Mouse (Mus musculus): ENCODE measurements at regions not wholly inside any gene's neighbourhood (a gene's known extent, or its start where the extent isn't known, plus 50 kb on each side); places are given as distances from the start of the nearest gene placed in this dataset.
"Not testable (repeated sequence)": the region's sequence is repeated elsewhere in the genome, so short reads cannot be mapped to it uniquely, and the experiment has no call there.

GRCm38 (mm10) chr13:57070479-57070878 lies 174.7 kb upstream of the Trpc7 start:
- Histone ChIP-seq H3K4me3 (ENCODE audit: low read depth, low read length) (no peak overlapping the region), H3K9me3 (ENCODE audit: control insufficient read depth, low read length) (no peaks in the 10 kb centered on the region), H3K9ac (replicated peaks; ENCODE audit: low read depth, low read length) (no peak overlapping the region), H3K4me2 (ENCODE audit: low read depth, low read length) (no peak overlapping the region), H3K27ac (ENCODE audit: low read depth, low read length) (no peak overlapping the region), H3K4me1 (ENCODE audit: control insufficient read depth, insufficient read depth, low read length) (no peaks in the 10 kb centered on the region), H3K27me3 (ENCODE audit: control insufficient read depth, insufficient read depth, low read length) (no peaks in the 10 kb centered on the region), H3K36me3 (ENCODE audit: control insufficient read depth, insufficient read depth, low read length) (no peaks in the 10 kb centered on the region)
- WGBS: 89% methylated on average over 5 of the region's 5 CpGs
- no peak for ATAC-seq (ENCODE audit: low read depth)

- no peak for ATAC-seq (ENCODE audit: low read depth)
Measured at GRCm38 (mm10) chr13:57061656-57062055, 165.9 kb upstream of the Trpc7 start.

GRCm38 (mm10) chr13:57061074-57061473 lies 165.3 kb upstream of the Trpc7 start:
- 33% methylated on average over 7 of the region's 7 CpGs for WGBS
- Histone ChIP-seq H3K4me2 (ENCODE audit: low read depth, low read length) (no peak overlapping the region), H3K9ac (replicated peaks; ENCODE audit: low read depth, low read length) (no peak overlapping the region), H3K27me3 (ENCODE audit: control insufficient read depth, insufficient read depth, low read length) (no peaks in the 10 kb centered on the region), H3K27ac (ENCODE audit: low read depth, low read length) (peak overlapping the region; percentile 55; the same call in 1 of the 2 replicates), H3K4me1 (ENCODE audit: control insufficient read depth, insufficient read depth, low read length) (peaks cover 10% of the 10 kb centered on the region; the same call in 1 of the 2 replicates), H3K9me3 (ENCODE audit: control insufficient read depth, low read length) (no peaks in the 10 kb centered on the region), H3K36me3 (ENCODE audit: control insufficient read depth, insufficient read depth, low read length) (no peaks in the 10 kb centered on the region), H3K4me3 (ENCODE audit: low read depth, low read length) (no peak overlapping the region)
- ATAC-seq (ENCODE audit: low read depth): peak; percentile 90

More at GRCm38 (mm10) chr13:57061656-57062055, 165.9 kb upstream of the Trpc7 start:
- Histone ChIP-seq H3K27me3 (ENCODE audit: control insufficient read depth, insufficient read depth, low read length) (no peaks in the 10 kb centered on the region), H3K9ac (replicated peaks; ENCODE audit: low read depth, low read length) (no peak overlapping the region), H3K9me3 (ENCODE audit: control insufficient read depth, low read length) (no peaks in the 10 kb centered on the region), H3K36me3 (ENCODE audit: control insufficient read depth, insufficient read depth, low read length) (no peaks in the 10 kb centered on the region), H3K4me3 (ENCODE audit: low read depth, low read length) (no peak overlapping the region), H3K4me1 (ENCODE audit: control insufficient read depth, insufficient read depth, low read length) (peaks cover 8% of the 10 kb centered on the region; the same call in 1 of the 2 replicates), H3K27ac (ENCODE audit: low read depth, low read length) (peak overlapping the region; percentile 55; the same call in 1 of the 2 replicates), H3K4me2 (ENCODE audit: low read depth, low read length) (no peak overlapping the region)
- WGBS: 78% methylated on average over 9 of the region's 9 CpGs

- H3K9me3 ChIP-seq (ENCODE audit: control insufficient read depth, low read length): no peaks in the 10 kb centered on the region
- H3K4me2 ChIP-seq (ENCODE audit: low read depth, low read length): no peak overlapping the region
- ATAC-seq (ENCODE audit: low read depth): peak; percentile 42; the same call in 1 of the 2 replicates
Measured at GRCm38 (mm10) chr13:57056786-57057185, 161.0 kb upstream of the Trpc7 start.

GRCm38 (mm10) chr13:57055409-57056195 lies 159.8 kb upstream of the Trpc7 start:
- peaks cover 7% of the 10 kb centered on the region for H3K4me1 ChIP-seq (ENCODE audit: control insufficient read depth, insufficient read depth, low read length)
- no peak overlapping the region for H3K9ac ChIP-seq (replicated peaks; ENCODE audit: low read depth, low read length)
- ATAC-seq (ENCODE audit: low read depth): peak; percentile 50; the same call in 1 of the 2 replicates
- 20% methylated on average over 12 of the region's 12 CpGs for WGBS
- no peaks in the 10 kb centered on the region for H3K36me3 ChIP-seq (ENCODE audit: control insufficient read depth, insufficient read depth, low read length)
- H3K4me3 ChIP-seq (ENCODE audit: low read depth, low read length): no peak overlapping the region
- H3K4me2 ChIP-seq (ENCODE audit: low read depth, low read length): no peak overlapping the region
- no peaks in the 10 kb centered on the region for H3K9me3 ChIP-seq (ENCODE audit: control insufficient read depth, low read length)
- no peaks in the 10 kb centered on the region for H3K27me3 ChIP-seq (ENCODE audit: control insufficient read depth, insufficient read depth, low read length)
- H3K27ac ChIP-seq (ENCODE audit: low read depth, low read length): peak overlapping the region; percentile 31; the same call in 1 of the 2 replicates

More at GRCm38 (mm10) chr13:57056786-57057185, 161.0 kb upstream of the Trpc7 start:
- Histone ChIP-seq H3K4me1 (ENCODE audit: control insufficient read depth, insufficient read depth, low read length) (peaks cover 13% of the 10 kb centered on the region), H3K4me3 (ENCODE audit: low read depth, low read length) (no peak overlapping the region), H3K9ac (replicated peaks; ENCODE audit: low read depth, low read length) (no peak overlapping the region), H3K36me3 (ENCODE audit: control insufficient read depth, insufficient read depth, low read length) (no peaks in the 10 kb centered on the region), H3K27ac (ENCODE audit: low read depth, low read length) (no peak overlapping the region; the same call in 1 of the 2 replicates), H3K27me3 (ENCODE audit: control insufficient read depth, insufficient read depth, low read length) (no peaks in the 10 kb centered on the region)
- 60% methylated on average over 15 of the region's 15 CpGs for WGBS

GRCm38 (mm10) chr13:57053361-57053760 lies 157.6 kb upstream of the Trpc7 start:
- Histone ChIP-seq H3K4me1 (ENCODE audit: control insufficient read depth, insufficient read depth, low read length) (peaks cover 7% of the 10 kb centered on the region), H3K27ac (ENCODE audit: low read depth, low read length) (no peak overlapping the region), H3K36me3 (ENCODE audit: control insufficient read depth, insufficient read depth, low read length) (no peaks in the 10 kb centered on the region), H3K4me3 (ENCODE audit: low read depth, low read length) (no peak overlapping the region), H3K9me3 (ENCODE audit: control insufficient read depth, low read length) (no peaks in the 10 kb centered on the region), H3K27me3 (ENCODE audit: control insufficient read depth, insufficient read depth, low read length) (no peaks in the 10 kb centered on the region), H3K9ac (replicated peaks; ENCODE audit: low read depth, low read length) (no peak overlapping the region), H3K4me2 (ENCODE audit: low read depth, low read length) (no peak overlapping the region)
- no peak for ATAC-seq (ENCODE audit: low read depth)
- 87% methylated on average over 4 of the region's 4 CpGs for WGBS

GRCm38 (mm10) chr13:57046130-57046529 lies 150.3 kb upstream of the Trpc7 start:
- H3K9ac ChIP-seq (replicated peaks; ENCODE audit: low read depth, low read length); H3K4me2 ChIP-seq (ENCODE audit: low read depth, low read length); H3K27me3 ChIP-seq (ENCODE audit: control insufficient read depth, insufficient read depth, low read length); H3K27ac ChIP-seq (ENCODE audit: low read depth, low read length); ATAC-seq (ENCODE audit: low read depth); H3K9me3 ChIP-seq (ENCODE audit: control insufficient read depth, low read length); H3K36me3 ChIP-seq (ENCODE audit: control insufficient read depth, insufficient read depth, low read length); H3K4me3 ChIP-seq (ENCODE audit: low read depth, low read length); H3K4me1 ChIP-seq (ENCODE audit: control insufficient read depth, insufficient read depth, low read length): not testable (repeated sequence)
- 32% methylated on average over 6 of the region's 9 CpGs for WGBS

- WGBS: 85% methylated on average over 8 of the region's 8 CpGs
- H3K4me2 ChIP-seq (ENCODE audit: low read depth, low read length): no peak overlapping the region
- no peaks in the 10 kb centered on the region for H3K36me3 ChIP-seq (ENCODE audit: control insufficient read depth, insufficient read depth, low read length)
- no peaks in the 10 kb centered on the region for H3K27me3 ChIP-seq (ENCODE audit: control insufficient read depth, insufficient read depth, low read length)
- H3K4me3 ChIP-seq (ENCODE audit: low read depth, low read length): no peak overlapping the region
- ATAC-seq (ENCODE audit: low read depth): no peak
- H3K4me1 ChIP-seq (ENCODE audit: control insufficient read depth, insufficient read depth, low read length): no peaks in the 10 kb centered on the region
- no peak overlapping the region for H3K9ac ChIP-seq (replicated peaks; ENCODE audit: low read depth, low read length)
- no peak overlapping the region for H3K27ac ChIP-seq (ENCODE audit: low read depth, low read length)
- H3K9me3 ChIP-seq (ENCODE audit: control insufficient read depth, low read length): no peaks in the 10 kb centered on the region
Measured at GRCm38 (mm10) chr13:57044455-57044854, 148.7 kb upstream of the Trpc7 start.

GRCm38 (mm10) chr13:57043316-57043974 lies 147.7 kb upstream of the Trpc7 start:
- H3K4me2 ChIP-seq (ENCODE audit: low read depth, low read length): no peak overlapping the region
- H3K27me3 ChIP-seq (ENCODE audit: control insufficient read depth, insufficient read depth, low read length): no peaks in the 10 kb centered on the region
- H3K36me3 ChIP-seq (ENCODE audit: control insufficient read depth, insufficient read depth, low read length): no peaks in the 10 kb centered on the region
- no peak for ATAC-seq (ENCODE audit: low read depth)
- H3K4me1 ChIP-seq (ENCODE audit: control insufficient read depth, insufficient read depth, low read length): no peaks in the 10 kb centered on the region
- no peaks in the 10 kb centered on the region for H3K9me3 ChIP-seq (ENCODE audit: control insufficient read depth, low read length)
- 88% methylated on average over 15 of the region's 15 CpGs for WGBS
- no peak overlapping the region for H3K4me3 ChIP-seq (ENCODE audit: low read depth, low read length)
- H3K9ac ChIP-seq (replicated peaks; ENCODE audit: low read depth, low read length): no peak overlapping the region
- no peak overlapping the region for H3K27ac ChIP-seq (ENCODE audit: low read depth, low read length)

Measured in neural tube, embryonic 14.5 days (tissue).